Mouse (Mus musculus) spleen, adult 2 months (tissue): Measurements from ENCODE around the gene Txk.

Source experiments
- CTCF ChIP-seq: fragments of 200-500 bp; IDR thresholded peaks from 2 replicates; pipeline ENCODE4 v1.5.1; 2011; ENCODE audit warnings: mild to moderate bottlenecking, inconsistent platforms; ENCODE audit not compliant: insufficient read depth, insufficient read length, insufficient replicate concordance; ENCODE audit errors: extremely low read depth
- POLR2A ChIP-seq: fragments of 200-500 bp; IDR thresholded peaks from 2 replicates; pipeline ENCODE4 v1.6.1; 2011; ENCODE audit warnings: low read depth, low read length, inconsistent platforms

DNA sequence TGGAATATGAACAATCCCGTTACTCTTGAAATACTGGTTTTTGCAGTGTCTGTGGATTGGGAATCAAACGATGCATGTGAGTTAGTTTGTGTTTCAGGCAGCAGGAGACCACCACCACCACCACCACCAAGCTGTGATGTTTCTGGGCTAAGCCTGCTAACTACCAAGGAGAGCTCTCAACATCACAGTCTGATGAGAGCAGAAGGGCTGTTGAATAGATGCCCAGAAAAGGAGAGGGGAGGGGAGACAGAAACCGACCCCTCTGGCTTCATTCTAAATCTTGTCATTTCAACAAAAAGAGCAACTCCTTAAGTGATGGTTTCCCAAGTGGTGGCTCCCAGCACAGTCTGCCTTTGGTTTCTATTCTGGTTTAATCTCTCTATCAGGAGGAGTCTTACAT is 54.2 kb downstream of the Txk start:
- TF ChIP-seq POLR2A (no peak), CTCF (no peak)
